Mouse (Mus musculus): ENCODE data around the gene Bicc1.
"Not testable (repeated sequence)": the region's sequence is repeated elsewhere in the genome, so short reads cannot be mapped to it uniquely, and the experiment has no call there.

Bicc1 gene

DNA sequence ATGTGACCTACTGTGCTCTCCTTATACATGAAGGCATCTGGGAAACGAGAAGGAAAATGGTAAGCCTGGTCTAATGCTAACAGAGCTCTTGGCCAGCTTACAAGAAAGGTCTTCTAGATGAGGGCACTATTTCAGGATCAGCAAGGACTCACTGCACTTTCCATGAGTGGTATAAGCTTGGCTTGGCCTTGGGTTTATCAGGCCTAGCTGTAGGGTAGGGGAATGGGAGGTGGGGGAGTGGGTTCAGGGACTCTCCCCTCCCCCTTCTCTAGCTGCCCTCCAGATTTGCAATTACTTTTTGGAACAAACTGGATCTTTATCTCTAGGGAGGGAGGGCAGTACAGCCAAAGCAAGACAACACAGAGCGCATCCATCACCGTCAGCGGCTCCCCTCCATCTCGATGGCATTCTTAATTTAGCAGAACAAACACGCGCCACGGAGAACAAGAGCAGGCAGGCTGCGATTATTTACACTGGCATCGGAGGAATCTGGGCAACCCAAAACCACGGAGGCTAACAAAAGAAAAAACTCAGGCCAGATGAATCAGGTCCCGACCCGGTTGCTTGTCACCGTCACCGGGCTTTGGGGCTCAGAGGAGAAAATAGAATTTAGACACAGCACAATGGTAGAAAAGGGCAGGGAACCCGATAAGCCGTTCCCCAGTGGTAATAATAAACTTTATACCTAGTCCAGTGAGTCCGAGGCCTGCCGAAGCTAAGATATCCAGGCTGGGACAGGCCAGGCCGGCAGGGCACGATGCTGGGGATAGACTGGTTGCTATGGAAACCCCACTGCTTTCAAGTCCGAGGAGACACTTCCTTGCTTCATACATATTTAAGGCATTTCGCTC is 210.0 kb downstream of the Bicc1 start:
- DNase-seq (ENCODE audit: low read depth, low spot score), result no peak

DNA sequence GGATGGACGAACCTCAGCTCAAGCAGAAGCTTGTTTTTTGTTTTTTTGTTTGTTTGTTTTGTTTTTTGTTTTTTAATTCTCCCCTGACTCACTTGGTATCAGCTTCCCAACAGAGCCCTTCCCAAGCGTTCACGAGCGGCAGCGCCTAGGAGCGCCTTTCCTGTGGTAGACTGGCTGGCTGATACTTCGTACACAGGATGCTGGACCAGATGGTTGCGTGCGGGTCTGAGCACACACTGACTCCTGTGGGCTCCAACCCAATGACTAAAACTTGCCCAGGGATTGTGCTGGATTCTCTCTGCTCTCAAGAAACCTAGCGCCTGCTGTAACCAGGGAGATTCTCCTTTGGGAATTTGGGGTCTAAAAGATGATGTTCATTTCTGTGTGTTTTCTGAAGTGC is 211.2 kb downstream of the Bicc1 start:
- DNase-seq (ENCODE audit: low read depth, low spot score), result no peak

GRCm38 (mm10) chr10:70946121-70946520 is 213.4 kb downstream of the Bicc1 start:
- not testable (repeated sequence) for DNase-seq (ENCODE audit: low read depth, low spot score)

DNA sequence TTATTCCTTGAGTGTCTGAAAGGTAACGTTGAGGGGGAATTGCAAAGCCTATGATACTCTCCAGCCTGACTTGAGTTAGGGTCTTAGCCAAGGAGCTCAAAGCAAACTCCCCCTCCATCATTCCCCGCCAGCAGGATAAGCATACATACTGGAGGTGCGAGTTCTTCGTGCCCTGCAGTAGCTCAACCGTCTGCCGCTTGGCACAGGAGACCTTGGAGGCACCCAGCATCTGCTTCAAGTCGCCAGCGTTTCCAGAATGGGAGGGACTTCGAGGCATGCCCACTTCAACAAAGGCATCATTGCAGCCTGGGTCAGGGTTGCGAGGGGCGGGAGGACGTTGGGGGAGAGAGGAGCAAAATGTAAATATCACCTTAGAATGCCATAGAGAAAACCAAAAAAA is 214.4 kb downstream of the Bicc1 start:
- DNase-seq (ENCODE audit: low read depth, low spot score), result no peak

- no peak for DNase-seq (ENCODE audit: low read depth, low spot score)
These were observed 217.9 kb downstream of the Bicc1 start for GRCm38 (mm10) chr10:70941623-70942022.

DNA sequence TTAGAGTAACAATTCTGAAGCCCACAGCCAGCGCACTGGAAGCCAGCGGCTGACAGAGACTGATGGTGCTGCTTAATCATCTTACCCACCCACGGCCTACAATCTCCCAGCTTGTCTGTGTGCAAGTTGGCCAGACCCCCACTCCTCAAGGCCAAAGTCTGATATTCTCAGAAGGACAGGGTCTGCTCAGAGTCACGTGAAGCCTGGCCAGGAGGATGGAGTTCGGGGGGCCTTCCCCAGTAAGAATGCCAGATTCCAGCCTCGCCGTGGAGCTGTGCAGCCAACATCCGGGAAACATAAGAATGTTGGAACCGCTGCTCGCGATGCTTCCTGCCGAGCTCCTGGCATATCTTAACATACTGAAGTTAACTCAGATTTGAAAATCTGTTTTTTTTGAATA is 219.7 kb downstream of the Bicc1 start:
- DNase-seq (ENCODE audit: low read depth, low spot score), result no peak

GRCm38 (mm10) chr10:70937450-70937849 is 222.1 kb downstream of the Bicc1 start:
- no peak for DNase-seq (ENCODE audit: low read depth, low spot score)

- no peak for DNase-seq (ENCODE audit: low read depth, low spot score)
These were observed 223.5 kb downstream of the Bicc1 start for GRCm38 (mm10) chr10:70936008-70936407.

DNA sequence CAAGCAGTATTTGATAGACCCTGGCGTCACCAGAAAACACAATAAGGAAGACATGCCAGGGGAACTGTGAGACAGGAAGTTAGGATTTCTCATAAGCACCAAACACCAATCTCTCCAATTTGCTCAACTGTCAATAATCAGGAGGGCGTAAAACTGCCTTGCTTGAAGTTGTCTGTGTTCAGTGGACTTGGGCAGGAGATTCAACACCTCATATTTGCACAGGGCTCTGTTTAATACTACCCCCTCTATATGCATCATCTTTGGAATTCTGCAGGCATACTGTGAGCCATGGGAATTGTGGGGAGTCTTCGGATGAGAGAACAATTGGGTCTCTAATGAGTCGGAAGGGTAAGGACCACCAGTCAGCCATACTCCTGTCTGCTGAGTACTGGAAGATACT is 233.4 kb downstream of the Bicc1 start:
- DNase-seq (ENCODE audit: low read depth, low spot score), result no peak

- no peak for DNase-seq (ENCODE audit: low read depth, low spot score)
These were observed 235.2 kb downstream of the Bicc1 start for GRCm38 (mm10) chr10:70924348-70924747.

DNA sequence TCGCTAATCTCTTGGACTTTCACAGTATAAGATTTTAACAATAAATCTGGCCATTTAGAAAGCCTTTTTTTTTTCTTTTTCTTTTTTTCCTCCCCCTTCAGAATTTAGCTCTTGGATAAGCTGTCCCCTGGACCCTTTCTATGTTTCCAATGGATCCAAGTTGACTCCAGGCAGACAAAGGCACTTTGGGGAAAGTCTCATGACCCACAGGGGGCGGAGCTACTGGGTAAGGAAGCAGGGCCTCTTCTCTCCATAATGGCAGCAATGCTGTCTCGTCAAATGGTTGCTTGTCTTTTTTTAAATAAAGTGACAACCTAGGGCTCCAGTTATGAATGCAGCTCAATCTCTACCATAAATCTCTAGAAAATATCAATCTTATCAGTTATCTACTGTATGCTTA is 235.6 kb downstream of the Bicc1 start:
- no peak for DNase-seq (ENCODE audit: low read depth, low spot score)

GRCm38 (mm10) chr10:70921481-70921880 is 238.0 kb downstream of the Bicc1 start:
- no peak for DNase-seq (ENCODE audit: low read depth, low spot score)

DNA sequence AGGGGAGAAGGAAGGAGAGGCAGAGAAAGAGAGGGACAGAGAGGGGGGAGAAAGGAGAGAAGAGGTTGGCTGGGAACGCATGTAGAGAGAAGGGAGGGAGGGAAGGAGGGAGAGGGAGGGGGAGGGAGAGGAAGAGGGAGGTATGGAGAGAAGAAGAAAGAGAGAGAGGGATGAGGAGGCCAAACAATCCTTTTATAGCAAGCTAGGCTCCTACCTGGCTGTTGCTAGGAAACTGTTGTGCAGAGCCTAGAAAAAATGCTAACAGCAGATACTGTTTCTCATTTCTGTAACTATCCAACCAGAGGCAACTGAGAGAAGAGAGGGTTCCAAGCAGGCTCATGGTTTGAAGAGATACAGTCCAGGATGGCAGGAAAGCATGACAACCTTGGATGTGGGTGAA is 239.6 kb downstream of the Bicc1 start:
- DNase-seq (ENCODE audit: low read depth, low spot score), result no peak

GRCm38 (mm10) chr10:70919031-70919663 is 240.4 kb downstream of the Bicc1 start:
- no peak for DNase-seq (ENCODE audit: low read depth, low spot score)

DNA sequence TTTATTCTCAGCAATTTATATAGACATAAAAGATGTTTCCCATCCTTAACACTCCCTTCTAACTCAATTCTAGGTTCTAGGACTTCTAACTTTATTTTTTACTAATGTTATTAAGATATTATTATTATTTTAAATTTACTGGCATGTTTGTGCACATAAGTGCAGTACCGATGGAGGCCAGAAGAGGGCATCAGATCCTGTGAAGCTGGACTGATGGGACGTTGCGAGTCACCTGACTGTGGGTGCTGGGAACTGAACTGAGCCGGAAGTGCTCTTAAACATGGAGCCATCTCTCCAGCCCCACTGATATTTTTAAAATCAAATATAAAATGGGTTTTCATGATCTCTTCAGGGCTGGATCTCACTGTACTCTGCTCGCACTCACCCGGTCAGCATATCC is 242.8 kb downstream of the Bicc1 start:
- no peak for DNase-seq (ENCODE audit: low read depth, low spot score)

- no peak for DNase-seq (ENCODE audit: low read depth, low spot score)
These were observed 244.4 kb downstream of the Bicc1 start for GRCm38 (mm10) chr10:70915096-70915495.

DNA sequence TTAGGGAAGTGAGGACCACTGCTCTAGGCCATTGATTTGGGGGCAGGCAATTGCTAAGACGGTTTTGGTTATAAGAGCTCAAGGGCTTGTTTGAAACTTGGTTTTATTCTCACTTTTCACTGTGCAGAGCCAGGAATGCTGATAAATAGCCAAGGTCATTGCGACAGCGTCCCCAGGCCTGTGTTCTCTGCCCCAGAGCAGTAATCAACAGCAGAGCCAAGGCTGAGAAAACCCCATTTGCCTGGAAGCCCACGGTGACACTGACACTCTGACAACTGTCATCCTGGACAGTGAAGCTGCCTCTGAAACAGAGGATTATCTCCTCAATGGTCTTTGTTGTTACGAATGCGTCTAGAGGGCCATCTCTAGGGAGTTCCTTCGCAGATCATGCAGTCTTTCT is 255.6 kb downstream of the Bicc1 start:
- no peak for DNase-seq (ENCODE audit: low read depth, low spot score)

DNA sequence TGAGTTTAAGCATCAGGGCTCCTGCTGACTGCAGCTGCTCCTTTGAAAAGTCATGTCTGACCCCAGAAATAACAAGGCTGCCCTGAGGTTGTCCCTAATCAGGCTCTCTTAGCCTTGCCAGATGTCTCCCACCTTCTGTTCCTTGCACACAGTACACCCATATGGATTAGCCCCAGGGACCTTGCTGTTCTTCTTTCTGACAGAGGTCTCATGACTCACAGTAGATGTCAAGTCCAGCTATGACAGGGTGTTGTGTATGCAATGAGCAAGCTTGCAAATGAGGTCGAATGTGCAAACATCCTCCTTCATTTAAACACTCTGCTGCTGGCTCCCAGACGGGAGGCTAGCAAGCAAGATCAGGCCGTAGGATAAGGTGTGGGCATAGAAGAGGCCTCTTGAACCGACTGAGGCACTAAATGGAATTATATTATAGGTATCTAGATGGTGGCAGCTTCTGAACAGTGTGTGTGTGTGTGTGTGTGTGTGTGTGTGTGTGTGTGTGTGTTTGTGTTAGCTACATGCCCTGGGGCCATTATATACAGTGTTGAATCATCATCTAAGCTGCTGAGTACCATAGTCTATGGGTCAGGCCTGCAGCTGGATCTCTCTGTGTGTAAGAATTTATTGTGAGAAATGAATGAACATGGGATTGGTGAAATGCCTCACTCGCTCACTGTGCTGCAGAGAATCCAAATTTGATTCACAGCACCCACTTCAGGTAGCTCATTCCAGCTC is 256.6 kb downstream of the Bicc1 start:
- no peak for DNase-seq (ENCODE audit: low read depth, low spot score)

DNA sequence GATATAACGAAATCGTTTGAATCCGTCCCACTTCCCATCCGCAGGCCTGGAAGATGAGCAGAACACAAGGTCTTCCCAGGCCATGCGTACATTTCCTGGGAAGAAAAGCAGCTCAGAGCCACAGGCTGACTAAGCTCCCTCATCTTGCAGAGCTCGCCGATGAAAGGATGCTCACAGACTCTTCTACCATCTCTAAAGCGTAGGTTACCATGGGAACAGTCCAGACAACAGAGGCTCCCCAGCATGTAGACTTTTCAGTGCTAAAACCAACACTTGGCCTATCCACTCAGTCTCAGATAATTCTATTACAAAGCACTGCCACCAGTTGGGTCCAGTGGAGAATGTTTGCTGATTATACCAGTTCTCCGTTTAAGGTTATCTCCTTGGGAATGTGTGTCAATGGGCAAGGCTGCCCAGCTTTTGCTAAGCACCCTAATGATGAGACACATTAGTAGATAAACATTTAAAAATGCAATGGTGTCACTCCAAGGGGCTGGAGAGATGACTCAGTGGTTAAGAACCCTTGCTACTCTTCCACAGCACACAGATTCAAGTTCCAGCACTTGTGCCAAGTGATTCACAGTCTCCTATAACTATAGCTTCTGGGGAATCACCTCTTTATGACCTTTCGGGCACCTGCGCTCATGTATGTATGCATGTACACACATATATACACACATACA is 258.2 kb downstream of the Bicc1 start:
- DNase-seq (ENCODE audit: low read depth, low spot score), result no peak

DNA sequence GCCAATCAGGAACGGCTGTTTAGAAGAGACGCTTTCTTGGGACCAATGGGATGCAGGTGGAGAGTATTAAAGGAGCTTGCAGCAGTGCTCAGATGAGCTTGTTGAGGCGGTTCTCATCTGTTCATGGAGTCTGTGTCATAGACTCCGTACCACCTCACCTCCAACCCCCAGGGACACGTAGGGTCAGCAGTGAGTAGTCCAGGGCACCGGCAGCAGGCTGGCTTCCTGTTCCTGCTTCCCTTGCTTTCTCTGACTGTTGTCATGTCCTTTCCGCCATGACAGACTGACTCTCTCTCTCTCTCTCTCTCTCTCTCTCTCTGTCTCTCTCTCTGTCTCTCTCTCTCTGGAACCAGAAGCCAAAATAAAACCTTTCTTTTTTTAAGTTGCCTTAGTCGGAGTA is 263.6 kb downstream of the Bicc1 start:
- DNase-seq (ENCODE audit: low read depth, low spot score), result no peak

DNA sequence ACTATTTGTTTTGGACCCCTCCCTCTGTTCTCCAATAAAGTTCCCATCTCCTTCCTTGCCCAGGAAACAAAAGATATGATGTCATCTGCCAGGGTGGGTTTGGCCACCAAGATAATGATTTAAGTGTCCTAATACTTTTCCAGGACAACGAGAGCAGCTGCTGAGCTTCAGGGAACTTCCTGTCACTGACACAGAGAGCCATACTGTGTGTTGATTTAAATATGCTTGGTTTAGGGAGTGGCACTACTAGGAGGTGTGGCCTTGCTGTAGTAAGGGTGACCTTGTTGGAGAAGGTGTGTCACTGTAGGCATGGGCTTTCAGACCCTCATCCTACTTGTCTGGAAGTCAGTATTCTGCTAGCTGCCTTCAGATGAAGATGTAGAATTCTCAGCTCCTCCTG is 281.5 kb downstream of the Bicc1 start:
- DNase-seq (ENCODE audit: low read depth, low spot score), result no peak

GRCm38 (mm10) chr10:70877631-70878030 is 281.9 kb downstream of the Bicc1 start:
- DNase-seq (ENCODE audit: low read depth, low spot score), result no peak
